Mouse (Mus musculus) layer of hippocampus, postnatal 25 days (tissue): ENCODE results near the gene Mapk9. TPM values are rescaled to one million over a fixed set of nuclear protein-coding genes. Genes with fewer than 3 reads are reported as not detected.

ENCODE experiments used
- DNase-seq, 2 experiments: peaks; one replicate each; pipeline ENCODE4 v3.0.0; 2022; ENCODE audit warnings: mixed read lengths in 2 of 2, low spot score in 1 of 2; ENCODE audit errors: extremely low spot score in 1 of 2
- total RNA-seq, 2 experiments: library from RNA; stranded (reverse); gene quantifications; 2 replicates each; pipeline ENCODE4 v1.2.3; 2021

Mapk9 gene
- total RNA-seq, 2 experiments from 2014 or later = 138 to 149 TPM

DNA sequence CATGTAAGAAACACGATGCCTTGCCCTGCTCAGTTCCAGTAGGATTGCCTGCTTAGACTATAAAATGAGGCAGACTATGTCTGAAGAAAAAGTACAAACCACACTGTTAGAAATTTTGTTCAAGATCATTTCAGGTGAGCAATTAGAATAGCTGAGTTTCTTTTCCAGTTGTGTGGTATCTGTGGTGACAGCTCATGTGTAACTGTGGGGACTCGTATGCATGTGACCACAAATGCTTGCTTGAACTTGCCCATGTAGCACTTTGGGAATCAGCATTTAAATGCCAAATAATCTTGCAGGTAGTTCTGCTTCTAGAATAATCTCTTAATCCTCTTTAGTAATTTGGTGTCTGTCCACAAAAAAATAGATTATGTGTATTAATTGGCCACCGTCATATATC, 36.8 kb downstream of the Mapk9 start:
- no peak for DNase-seq

- no peak for DNase-seq
Measured at GRCm38 (mm10) chr11:49888469-49888868, 41.9 kb downstream of the Mapk9 start.

- no peak for DNase-seq
Measured at GRCm38 (mm10) chr11:49891993-49892392, 45.4 kb downstream of the Mapk9 start.

- no peak for DNase-seq
Measured at GRCm38 (mm10) chr11:49893806-49894205, 47.3 kb downstream of the Mapk9 start.

- no peak for DNase-seq
Measured at GRCm38 (mm10) chr11:49895966-49896590, 49.5 kb downstream of the Mapk9 start.

DNA sequence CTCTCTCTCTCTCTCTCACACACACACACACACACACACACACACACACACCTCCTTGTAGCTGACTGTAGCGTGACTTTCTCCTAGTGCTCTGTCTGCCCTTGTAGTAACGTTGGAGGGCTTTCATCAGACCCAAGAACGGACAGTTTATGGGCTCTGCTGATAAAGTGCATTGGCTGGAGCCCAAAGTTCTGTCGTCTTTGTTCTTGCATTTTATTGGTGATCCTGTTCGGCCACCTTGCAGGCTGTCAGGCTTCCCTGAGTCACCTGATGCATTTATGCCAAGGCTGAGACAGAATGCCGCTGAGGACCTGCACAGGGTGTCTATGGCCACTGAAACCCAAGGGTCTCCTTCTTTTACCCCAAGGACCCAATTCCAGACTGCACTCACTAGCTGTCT, 53.5 kb downstream of the Mapk9 start:
- no peak for DNase-seq

GRCm38 (mm10) chr11:49900962-49901658, 54.6 kb downstream of the Mapk9 start:
- no peak for DNase-seq

DNA sequence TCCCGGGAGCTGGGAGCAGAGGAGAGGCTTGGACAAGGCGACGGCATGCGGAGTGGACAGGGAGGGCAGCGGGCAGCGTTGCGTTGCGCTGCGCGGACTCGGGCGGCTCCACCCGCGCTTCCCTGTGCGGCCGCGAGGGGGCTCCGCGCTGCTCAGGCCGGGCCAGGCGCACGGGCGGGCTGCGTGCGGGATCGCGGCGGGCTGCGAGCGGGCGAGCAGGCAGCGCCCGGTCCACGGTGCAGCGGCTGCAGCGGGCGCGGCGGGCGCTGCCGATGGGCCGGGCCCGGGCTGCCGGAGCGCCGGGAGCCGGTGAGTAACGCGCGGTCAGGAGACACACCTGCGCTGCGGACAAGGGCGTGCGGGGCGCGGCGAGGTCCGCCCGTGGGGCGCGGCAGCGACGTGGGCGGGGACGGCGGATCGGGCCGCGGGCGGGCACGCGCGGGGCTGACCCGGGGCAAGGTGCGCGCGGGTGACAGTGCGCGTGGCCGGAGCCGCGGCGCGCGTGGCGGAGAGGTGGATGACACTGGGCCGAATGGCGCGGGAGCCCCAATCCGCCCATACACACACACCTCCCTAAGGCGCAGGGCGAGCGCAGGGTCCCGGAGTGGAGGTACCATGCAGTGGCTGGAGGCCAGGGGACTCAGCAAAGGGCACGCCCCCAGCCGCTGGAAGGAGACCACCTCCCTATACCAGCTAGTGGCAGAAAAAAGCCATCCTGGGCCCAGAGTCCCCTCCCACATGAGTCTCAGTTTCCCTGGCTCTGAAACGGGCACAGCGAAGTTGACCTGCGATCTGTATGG, 55.3 kb downstream of the Mapk9 start, which contains the start of gene Rasgef1c:
Rasgef1c (plus strand) TSS at position 177 of the 800 bp plus-strand sequence.
- DNase-seq = peak; percentile 68 to 78

- DNase-seq = peak; percentile 71 to 91
Measured at GRCm38 (mm10) chr11:49903333-49903732, 56.8 kb downstream of the Mapk9 start.

GRCm38 (mm10) chr11:49918521-49919180, 72.1 kb downstream of the Mapk9 start:
- no peak for DNase-seq

- DNase-seq = no peak
Measured at GRCm38 (mm10) chr11:49919304-49919703, 72.8 kb downstream of the Mapk9 start.

DNA sequence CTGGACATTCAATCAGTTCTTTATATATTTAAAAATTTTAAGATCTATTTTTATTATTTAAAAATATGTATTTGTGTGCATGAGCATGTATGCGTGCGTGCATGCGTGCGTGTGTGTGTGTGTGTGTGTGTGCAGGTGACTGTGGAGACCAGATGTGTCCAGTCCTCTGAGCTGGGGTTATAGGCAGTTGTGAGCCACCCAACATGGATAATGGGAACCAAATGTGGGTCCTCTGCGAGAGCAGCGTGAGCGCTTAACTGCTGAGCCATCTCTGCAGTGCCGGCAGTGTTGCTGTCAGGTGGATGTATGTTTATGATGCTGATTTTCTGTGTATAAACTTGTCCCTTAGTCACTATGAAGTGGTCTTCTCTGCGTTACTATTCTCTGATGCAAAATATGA, 77.0 kb downstream of the Mapk9 start:
- DNase-seq = no peak

DNA sequence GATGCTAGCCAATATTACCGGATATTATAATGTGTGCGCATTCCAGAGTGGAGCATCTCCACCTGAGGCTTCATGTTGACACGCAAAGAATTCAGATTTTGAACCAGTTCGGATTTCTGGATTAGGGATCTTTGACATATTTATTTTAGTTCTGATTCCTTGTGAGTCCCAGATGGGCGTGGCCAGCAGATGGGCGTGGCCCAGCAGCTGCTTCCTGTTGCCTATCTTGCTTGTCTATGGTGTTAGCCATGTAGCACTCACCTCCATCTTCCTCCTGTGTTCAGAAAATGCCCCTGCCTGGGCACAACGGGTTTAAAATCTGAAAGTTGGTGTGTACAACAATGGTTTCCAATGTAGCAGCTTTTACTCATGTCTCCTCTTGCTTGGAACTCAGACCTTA, 79.6 kb downstream of the Mapk9 start:
- no peak for DNase-seq

- DNase-seq = no peak
Measured at GRCm38 (mm10) chr11:49927169-49927568, 80.6 kb downstream of the Mapk9 start.

GRCm38 (mm10) chr11:49927670-49928069, 81.1 kb downstream of the Mapk9 start:
- DNase-seq = no peak

DNA sequence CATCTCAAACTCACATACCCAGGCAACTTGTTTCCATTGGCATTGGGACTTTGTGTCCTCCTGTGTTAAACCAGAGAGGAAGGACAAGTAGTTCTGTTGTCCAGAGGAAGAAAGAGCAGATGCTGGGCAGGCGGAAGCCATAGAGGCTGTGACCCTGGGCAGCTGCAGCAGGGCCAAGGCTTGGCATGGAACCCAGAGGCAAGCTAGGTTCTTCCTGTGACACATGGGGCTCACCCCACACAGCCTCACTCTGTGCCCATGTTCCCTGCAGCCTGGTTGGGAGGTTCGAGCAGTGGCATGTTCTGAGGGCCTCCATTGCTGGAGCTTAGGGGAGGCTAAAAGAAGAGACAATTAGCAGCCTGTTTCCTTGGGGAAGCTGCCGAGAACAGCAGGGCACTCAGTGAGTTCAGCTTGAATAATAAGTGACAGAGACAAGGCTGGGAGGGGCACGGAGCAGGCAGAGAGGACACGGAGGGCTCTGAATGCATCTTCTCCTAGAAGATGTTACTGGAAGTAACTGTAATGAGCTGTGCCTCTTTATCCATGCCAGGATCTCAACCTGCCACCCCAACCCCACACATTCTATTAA, 84.6 kb downstream of the Mapk9 start:
- no peak for DNase-seq

- no peak for DNase-seq
Measured at GRCm38 (mm10) chr11:49931853-49932252, 85.3 kb downstream of the Mapk9 start.

DNA sequence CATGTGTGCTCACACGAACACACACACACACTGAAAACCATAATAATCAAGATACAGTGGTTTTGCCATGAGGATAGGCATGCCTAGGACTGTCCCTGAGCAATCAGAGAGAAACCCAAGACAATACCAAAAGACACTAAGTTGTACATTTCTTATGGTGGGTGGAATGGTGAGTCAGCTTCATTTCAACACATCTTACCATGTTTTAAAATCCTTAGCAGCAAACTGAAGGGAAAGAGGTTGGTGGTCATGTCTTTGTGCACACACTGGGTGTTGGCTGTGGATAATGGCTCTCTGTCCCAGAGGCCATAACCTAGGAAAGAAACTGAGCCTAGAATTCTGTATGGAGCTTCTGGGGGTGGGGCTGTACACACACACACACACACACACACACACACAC, 87.3 kb downstream of the Mapk9 start:
- no peak for DNase-seq

GRCm38 (mm10) chr11:49934322-49934721, 87.8 kb downstream of the Mapk9 start:
- no peak for DNase-seq
